ENCODE assay signal across 8 mouse cellular contexts in genomic region chr6:50110379-50110941, GRCm38 (mm10). TPM values are rescaled to one million over a fixed set of nuclear protein-coding genes. Genes with fewer than 3 reads are reported as not detected.
DNase-seq lines count a peak whose midpoint lies in the region; ATAC-seq and TF ChIP-seq lines count a peak whose summit lies in the region.

No protein-coding gene starts in this region.

- no peaks in the 10 kb centered on the region for H3K9me3 ChIP-seq in embryonic facial prominence, embryonic 15.5 days (replicated peaks)
- H3K9me3 ChIP-seq in liver, embryonic 11.5 days (ENCODE audit: control insufficient read depth, low read length): no peaks in the 10 kb centered on the region
- H3K9me3 ChIP-seq in stomach, embryonic 16.5 days (replicated peaks; ENCODE audit: control insufficient read depth, low read length): no peaks in the 10 kb centered on the region

- peak; percentile 68 for DNase-seq in gastrocnemius, adult 2 months
- DNase-seq in gastrocnemius, postnatal 36 days: no peak
- peak; percentile 71 for DNase-seq in MN1 (ENCODE audit: low spot score)
- peak; percentile 50 for DNase-seq in heart, postnatal 4 days
- peak; percentile 60 for DNase-seq in liver, embryonic 11.5 days (ENCODE audit: low spot score)
- DNase-seq in naive thymus-derived CD4-positive, alpha-beta T cell, adult 2 months (ENCODE audit: low read depth): peak; percentile 61

- peak overlapping the region; percentile 95 for H3K4me3 ChIP-seq in gastrocnemius, adult 2 months
- H3K4me3 ChIP-seq in embryonic facial prominence, embryonic 15.5 days (replicated peaks): peak overlapping the region; percentile 69
- peak overlapping the region; percentile 91 for H3K4me3 ChIP-seq in liver, embryonic 11.5 days (ENCODE audit: low read depth, low read length)
- H3K4me3 ChIP-seq in stomach, embryonic 16.5 days (replicated peaks; ENCODE audit: low read length): peak overlapping the region; percentile 72

- TF ChIP-seq CTCF in gastrocnemius, adult 2 months (IDR thresholded peaks at IDR 0.05): no peak

- peaks cover 8% of the 10 kb centered on the region for H3K4me1 ChIP-seq in embryonic facial prominence, embryonic 15.5 days
- peaks cover 11% of the 10 kb centered on the region for H3K4me1 ChIP-seq in liver, embryonic 11.5 days (replicated peaks; ENCODE audit: control insufficient read depth, insufficient read depth, low read length)
- peaks cover 12% of the 10 kb centered on the region; the same call in 1 of the 2 replicates for H3K4me1 ChIP-seq in stomach, embryonic 16.5 days (ENCODE audit: control insufficient read depth, insufficient read depth, low read length)

- 0 out of 2 replicates have a peak, but pooled peaks cover 5% of the 10 kb centered on the region for H3K27me3 ChIP-seq in embryonic facial prominence, embryonic 15.5 days
- H3K27me3 ChIP-seq in liver, embryonic 11.5 days (replicated peaks; ENCODE audit: control insufficient read depth, insufficient read depth, low read length): peaks cover 6% of the 10 kb centered on the region
- 0 out of 2 replicates have a peak, but pooled peaks cover 7% of the 10 kb centered on the region for H3K27me3 ChIP-seq in stomach, embryonic 16.5 days (ENCODE audit: control insufficient read depth, insufficient read depth, low read length)

- peak overlapping the region; percentile 94 for H3K27ac ChIP-seq in gastrocnemius, adult 2 months
- peak overlapping the region; percentile 77 for H3K27ac ChIP-seq in embryonic facial prominence, embryonic 15.5 days (replicated peaks)
- peak overlapping the region; percentile 80 for H3K27ac ChIP-seq in liver, embryonic 11.5 days (ENCODE audit: low read depth, low read length)
- peak overlapping the region; percentile 74 for H3K27ac ChIP-seq in stomach, embryonic 16.5 days (ENCODE audit: low read length)

- H3K9ac ChIP-seq in embryonic facial prominence, embryonic 15.5 days: peak overlapping the region; percentile 58
- peak overlapping the region; percentile 92 for H3K9ac ChIP-seq in liver, embryonic 11.5 days (ENCODE audit: low read depth, low read length)
- H3K9ac ChIP-seq in stomach, embryonic 16.5 days (ENCODE audit: low read length): peak overlapping the region; percentile 82

- intact Hi-C loops in gastrocnemius, adult 2 months (cut with DNase I): loop anchor here (2.0 to 5.0 kb wide), 3 partner anchors 37 to 180 kb away; no protein-coding TSS in a partner anchor
- intact Hi-C loops in gastrocnemius, postnatal 36 days (cut with DNase I): loop anchor here (5.0 to 10.0 kb wide), 4 partner anchors 112 to 593 kb away; no protein-coding TSS in a partner anchor

- WGBS in embryonic facial prominence, embryonic 15.5 days: under 1% methylated on average over 41 of the region's 72 CpGs
- WGBS in liver, embryonic 11.5 days: under 1% methylated on average over 58 of the region's 72 CpGs
- WGBS in stomach, embryonic 16.5 days: under 1% methylated on average over 58 of the region's 72 CpGs

- H3K36me3 ChIP-seq in embryonic facial prominence, embryonic 15.5 days: no peaks in the 10 kb centered on the region
- H3K36me3 ChIP-seq in liver, embryonic 11.5 days (ENCODE audit: control insufficient read depth, insufficient read depth, low read length): no peaks in the 10 kb centered on the region
- H3K36me3 ChIP-seq in stomach, embryonic 16.5 days (ENCODE audit: control insufficient read depth, insufficient read depth, low read length): no peaks in the 10 kb centered on the region

- H3K4me2 ChIP-seq in embryonic facial prominence, embryonic 15.5 days (replicated peaks): peak overlapping the region; percentile 78
- H3K4me2 ChIP-seq in liver, embryonic 11.5 days: peak overlapping the region; percentile 91
- H3K4me2 ChIP-seq in stomach, embryonic 16.5 days (ENCODE audit: low read depth, low read length): peak overlapping the region; percentile 60

- ATAC-seq in embryonic facial prominence, embryonic 15.5 days (ENCODE audit: insufficient number of reproducible peaks, low FRiP score, low TSS enrichment, low read depth): peak; percentile 67
- ATAC-seq in liver, embryonic 11.5 days (replicated peaks; ENCODE audit: low FRiP score): peak; percentile 68
- peak; percentile 73; the same call in 1 of the 2 replicates for ATAC-seq in stomach, embryonic 16.5 days (ENCODE audit: insufficient read depth, low FRiP score)

RNA-seq across cellular contexts. Expression of gene Mpp6, which starts 0.4 kb away (rescaled TPM):
- 100 to 1,000 TPM; 126 to 135 TPM for total RNA-seq in gastrocnemius, adult 2 months (2021)
- total RNA-seq in gastrocnemius, postnatal 36 days (2021): 100 to 1,000 TPM; 111 to 132 TPM
- polyA plus RNA-seq in embryonic facial prominence, embryonic 15.5 days (2015; fragmentation: Nextera tagmentation; extraction: Ambion mirVana): 54.1 and 55.3 TPM in 2 replicates
- total RNA-seq in heart, postnatal 4 days (2021): 10 to 100 TPM; 75.2 to 75.5 TPM
- 78.1 and 79.0 TPM in 2 replicates for polyA plus RNA-seq in liver, embryonic 11.5 days (2014; fragmentation: Nextera tagmentation; extraction: Ambion mirVana)
- polyA plus RNA-seq in stomach, embryonic 16.5 days (2015; fragmentation: Nextera tagmentation; extraction: Ambion mirVana): 32.7 and 40.6 TPM in 2 replicates

Comparison
In these comparisons a context has a peak if more than half of its experiments do, and no peak if none do; other contexts are left out.
1. DNase-seq: peak in gastrocnemius, adult 2 months (single experiment), MN1 (single experiment), heart, postnatal 4 days (single experiment), liver, embryonic 11.5 days (single experiment) and naive thymus-derived CD4-positive, alpha-beta T cell, adult 2 months (single experiment); none in gastrocnemius, postnatal 36 days (0 of 2).
2. Peak in every context shown above with its lines, with median percentiles within 50 percentile points of each other: H3K27ac ChIP-seq, H3K4me3 ChIP-seq, ATAC-seq, H3K4me2 ChIP-seq and H3K9ac ChIP-seq.